Mouse (Mus musculus): Measurements from ENCODE around the gene Bcl6. TPM values are rescaled to one million over a fixed set of nuclear protein-coding genes. Genes with fewer than 3 reads are reported as not detected.

Gene Bcl6
- polyA plus RNA-seq (2014; fragmentation: Nextera tagmentation; extraction: Ambion mirVana): 0.27 and 0.40 TPM in 2 replicates

GRCm38 (mm10) chr16:23988466-23989208 is at the start of gene Bcl6, which contains the start of gene Gm37419:
Bcl6 (minus strand) TSS chr16:23988852.
Gm37419 (plus strand) TSS chr16:23988482.
- Histone ChIP-seq H3K9ac (ENCODE audit: low read depth, low read length) (peak within 1 kb of the TSS; percentile 79), H3K4me1 (ENCODE audit: control insufficient read depth, insufficient read depth, low read length) (peaks cover 18% of the 10 kb centered on the region; the same call in 1 of the 2 replicates)
- under 1% methylated on average over 68 of the region's 68 CpGs for WGBS (ENCODE audit: insufficient replicate concordance)

GRCm38 (mm10) chr16:24036398-24036797 is 47.7 kb upstream of the Bcl6 start:
- no peak overlapping the region for H3K4me2 ChIP-seq
- WGBS (ENCODE audit: insufficient replicate concordance): 90% methylated on average over 3 of the region's 3 CpGs
- H3K27me3 ChIP-seq (ENCODE audit: control insufficient read depth, insufficient read depth, low read length): no peaks in the 10 kb centered on the region
- no peaks in the 10 kb centered on the region for H3K9me3 ChIP-seq (replicated peaks; ENCODE audit: control insufficient read depth, low read length)
- no peak overlapping the region for H3K27ac ChIP-seq (ENCODE audit: low read depth, low read length)
- ATAC-seq (replicated peaks; ENCODE audit: insufficient number of reproducible peaks, low FRiP score, low TSS enrichment): no peak
- no peak overlapping the region for H3K9ac ChIP-seq (ENCODE audit: low read depth, low read length)
- H3K36me3 ChIP-seq (ENCODE audit: control insufficient read depth, insufficient read depth, low read length): no peaks in the 10 kb centered on the region
- no peak overlapping the region for H3K4me3 ChIP-seq (ENCODE audit: low read depth, low read length)
- no peaks in the 10 kb centered on the region for H3K4me1 ChIP-seq (ENCODE audit: control insufficient read depth, insufficient read depth, low read length)

More at GRCm38 (mm10) chr16:23988466-23989208, at the start of gene Bcl6, which contains the start of gene Gm37419:
- peak within 1 kb of the TSS; percentile 71 for H3K4me2 ChIP-seq
- peak within 1 kb of the TSS; percentile 80 for H3K4me3 ChIP-seq (ENCODE audit: low read depth, low read length)
- peak; percentile 75 for ATAC-seq (replicated peaks; ENCODE audit: insufficient number of reproducible peaks, low FRiP score, low TSS enrichment)
- no peaks in the 10 kb centered on the region for H3K27me3 ChIP-seq (ENCODE audit: control insufficient read depth, insufficient read depth, low read length)
- no peaks in the 10 kb centered on the region for H3K36me3 ChIP-seq (ENCODE audit: control insufficient read depth, insufficient read depth, low read length)
- H3K9me3 ChIP-seq (replicated peaks; ENCODE audit: control insufficient read depth, low read length): no peaks in the 10 kb centered on the region
- H3K27ac ChIP-seq (ENCODE audit: low read depth, low read length): peak within 1 kb of the TSS; percentile 98

- no peaks in the 10 kb centered on the region for H3K36me3 ChIP-seq (ENCODE audit: control insufficient read depth, insufficient read depth, low read length)
- H3K9me3 ChIP-seq (replicated peaks; ENCODE audit: control insufficient read depth, low read length): no peaks in the 10 kb centered on the region
- no peak for ATAC-seq (replicated peaks; ENCODE audit: insufficient number of reproducible peaks, low FRiP score, low TSS enrichment)
- H3K4me2 ChIP-seq: no peak overlapping the region
- no peak overlapping the region for H3K4me3 ChIP-seq (ENCODE audit: low read depth, low read length)
- no peak overlapping the region for H3K27ac ChIP-seq (ENCODE audit: low read depth, low read length)
- no peaks in the 10 kb centered on the region for H3K27me3 ChIP-seq (ENCODE audit: control insufficient read depth, insufficient read depth, low read length)
- H3K9ac ChIP-seq (ENCODE audit: low read depth, low read length): no peak overlapping the region
- no peaks in the 10 kb centered on the region for H3K4me1 ChIP-seq (ENCODE audit: control insufficient read depth, insufficient read depth, low read length)
Measured at GRCm38 (mm10) chr16:24035767-24036166, 47.1 kb upstream of the Bcl6 start.

- no peak overlapping the region for H3K27ac ChIP-seq (ENCODE audit: low read depth, low read length)
- H3K9ac ChIP-seq (ENCODE audit: low read depth, low read length): no peak overlapping the region
- H3K27me3 ChIP-seq (ENCODE audit: control insufficient read depth, insufficient read depth, low read length): no peaks in the 10 kb centered on the region
- no peak overlapping the region for H3K4me3 ChIP-seq (ENCODE audit: low read depth, low read length)
- ATAC-seq (replicated peaks; ENCODE audit: insufficient number of reproducible peaks, low FRiP score, low TSS enrichment): no peak
- H3K4me1 ChIP-seq (ENCODE audit: control insufficient read depth, insufficient read depth, low read length): no peaks in the 10 kb centered on the region
- no peak overlapping the region for H3K4me2 ChIP-seq
- H3K36me3 ChIP-seq (ENCODE audit: control insufficient read depth, insufficient read depth, low read length): no peaks in the 10 kb centered on the region
- 44% methylated on average over 2 of the region's 2 CpGs for WGBS (ENCODE audit: insufficient replicate concordance)
- no peaks in the 10 kb centered on the region for H3K9me3 ChIP-seq (replicated peaks; ENCODE audit: control insufficient read depth, low read length)
Measured at GRCm38 (mm10) chr16:24034450-24034849, 45.8 kb upstream of the Bcl6 start.

GRCm38 (mm10) chr16:24033259-24033658 is 44.6 kb upstream of the Bcl6 start:
- 89% methylated on average over 5 of the region's 5 CpGs for WGBS (ENCODE audit: insufficient replicate concordance)
- H3K36me3 ChIP-seq (ENCODE audit: control insufficient read depth, insufficient read depth, low read length): no peaks in the 10 kb centered on the region

GRCm38 (mm10) chr16:24029965-24030672 is 41.5 kb upstream of the Bcl6 start:
- Histone ChIP-seq H3K4me1 (ENCODE audit: control insufficient read depth, insufficient read depth, low read length) (no peaks in the 10 kb centered on the region), H3K27ac (ENCODE audit: low read depth, low read length) (no peak overlapping the region), H3K36me3 (ENCODE audit: control insufficient read depth, insufficient read depth, low read length) (no peaks in the 10 kb centered on the region), H3K9ac (ENCODE audit: low read depth, low read length) (no peak overlapping the region), H3K4me2 (no peak overlapping the region), H3K9me3 (replicated peaks; ENCODE audit: control insufficient read depth, low read length) (no peaks in the 10 kb centered on the region), H3K4me3 (ENCODE audit: low read depth, low read length) (no peak overlapping the region), H3K27me3 (ENCODE audit: control insufficient read depth, insufficient read depth, low read length) (no peaks in the 10 kb centered on the region)
- 76% methylated on average over 2 of the region's 2 CpGs for WGBS (ENCODE audit: insufficient replicate concordance)
- no peak for ATAC-seq (replicated peaks; ENCODE audit: insufficient number of reproducible peaks, low FRiP score, low TSS enrichment)

More at GRCm38 (mm10) chr16:24033259-24033658, 44.6 kb upstream of the Bcl6 start:
- H3K27ac ChIP-seq (ENCODE audit: low read depth, low read length): no peak overlapping the region
- no peak for ATAC-seq (replicated peaks; ENCODE audit: insufficient number of reproducible peaks, low FRiP score, low TSS enrichment)
- no peak overlapping the region for H3K9ac ChIP-seq (ENCODE audit: low read depth, low read length)
- no peak overlapping the region for H3K4me2 ChIP-seq
- no peaks in the 10 kb centered on the region for H3K4me1 ChIP-seq (ENCODE audit: control insufficient read depth, insufficient read depth, low read length)
- H3K27me3 ChIP-seq (ENCODE audit: control insufficient read depth, insufficient read depth, low read length): no peaks in the 10 kb centered on the region
- no peak overlapping the region for H3K4me3 ChIP-seq (ENCODE audit: low read depth, low read length)
- no peaks in the 10 kb centered on the region for H3K9me3 ChIP-seq (replicated peaks; ENCODE audit: control insufficient read depth, low read length)

- no peak for ATAC-seq (replicated peaks; ENCODE audit: insufficient number of reproducible peaks, low FRiP score, low TSS enrichment)
- no peak overlapping the region for H3K9ac ChIP-seq (ENCODE audit: low read depth, low read length)
- H3K4me2 ChIP-seq: no peak overlapping the region
- H3K4me3 ChIP-seq (ENCODE audit: low read depth, low read length): no peak overlapping the region
- no peaks in the 10 kb centered on the region for H3K4me1 ChIP-seq (ENCODE audit: control insufficient read depth, insufficient read depth, low read length)
- H3K27me3 ChIP-seq (ENCODE audit: control insufficient read depth, insufficient read depth, low read length): no peaks in the 10 kb centered on the region
- WGBS (ENCODE audit: insufficient replicate concordance): 35% methylated on average over 7 of the region's 7 CpGs
- no peak overlapping the region for H3K27ac ChIP-seq (ENCODE audit: low read depth, low read length)
- H3K9me3 ChIP-seq (replicated peaks; ENCODE audit: control insufficient read depth, low read length): no peaks in the 10 kb centered on the region
- no peaks in the 10 kb centered on the region for H3K36me3 ChIP-seq (ENCODE audit: control insufficient read depth, insufficient read depth, low read length)
Measured at GRCm38 (mm10) chr16:24025442-24025841, 36.8 kb upstream of the Bcl6 start.

GRCm38 (mm10) chr16:24022605-24023004 is 34.0 kb upstream of the Bcl6 start:
- Histone ChIP-seq H3K27ac (ENCODE audit: low read depth, low read length) (no peak overlapping the region), H3K9ac (ENCODE audit: low read depth, low read length) (no peak overlapping the region), H3K36me3 (ENCODE audit: control insufficient read depth, insufficient read depth, low read length) (no peaks in the 10 kb centered on the region), H3K4me1 (ENCODE audit: control insufficient read depth, insufficient read depth, low read length) (no peaks in the 10 kb centered on the region), H3K9me3 (replicated peaks; ENCODE audit: control insufficient read depth, low read length) (no peaks in the 10 kb centered on the region), H3K4me3 (ENCODE audit: low read depth, low read length) (no peak overlapping the region), H3K27me3 (ENCODE audit: control insufficient read depth, insufficient read depth, low read length) (no peaks in the 10 kb centered on the region), H3K4me2 (no peak overlapping the region)
- no peak for ATAC-seq (replicated peaks; ENCODE audit: insufficient number of reproducible peaks, low FRiP score, low TSS enrichment)
- 87% methylated on average over 4 of the region's 4 CpGs for WGBS (ENCODE audit: insufficient replicate concordance)
